Mouse (Mus musculus): Measurements from ENCODE around the gene Hist2h3c1. TPM values are rescaled to one million over a fixed set of nuclear protein-coding genes. Genes with fewer than 3 reads are reported as not detected.

Gene Hist2h3c1
- total and polyA plus RNA-seq, 2 experiments from 2014 or later: 0.32 TPM; not detected in 1

GRCm38 (mm10) chr3:96221640-96222038 is 24.8 kb upstream of the Hist2h3c1 start:
- peaks cover 4% of the 10 kb centered on the region; the same call in 1 of the 2 replicates for H3K4me1 ChIP-seq (ENCODE audit: insufficient read depth, low read length)
- 5% methylated on average over 9 of the region's 9 CpGs for WGBS
- H3K9ac ChIP-seq (replicated peaks; ENCODE audit: low read length, poor library complexity, severe bottlenecking): no peak overlapping the region; the same call in 1 of the 2 replicates
- H3K9me3 ChIP-seq (ENCODE audit: low read length): no peaks in the 10 kb centered on the region
- H3K27me3 ChIP-seq (ENCODE audit: insufficient read depth, low read length): no peaks in the 10 kb centered on the region
- peak overlapping the region; percentile 51 for H3K4me3 ChIP-seq (ENCODE audit: low read depth, low read length)
- H3K27ac ChIP-seq (ENCODE audit: low read depth, low read length): peak overlapping the region; percentile 91; the same call in 1 of the 2 replicates
- TF ChIP-seq CTCF (IDR thresholded peaks at IDR 0.05): no peak
- H3K4me2 ChIP-seq (ENCODE audit: low read depth, low read length, poor library complexity, severe bottlenecking): peak overlapping the region; percentile 64
- no peaks in the 10 kb centered on the region for H3K36me3 ChIP-seq (ENCODE audit: insufficient read depth, low read length)
- DNase-seq (ENCODE audit: low spot score) (no peak), ATAC-seq (ENCODE audit: low FRiP score) (no peak)

- no peaks in the 10 kb centered on the region for H3K27me3 ChIP-seq (ENCODE audit: insufficient read depth, low read length)
- no peaks in the 10 kb centered on the region for H3K36me3 ChIP-seq (ENCODE audit: insufficient read depth, low read length)
- H3K4me3 ChIP-seq (ENCODE audit: low read depth, low read length): no peak overlapping the region
- no peak overlapping the region for H3K27ac ChIP-seq (ENCODE audit: low read depth, low read length)
- TF ChIP-seq CTCF (IDR thresholded peaks at IDR 0.05): no peak
- no peak overlapping the region for H3K9ac ChIP-seq (replicated peaks; ENCODE audit: low read length, poor library complexity, severe bottlenecking)
- ATAC-seq (ENCODE audit: low FRiP score) (no peak), DNase-seq (ENCODE audit: low spot score) (no peak)
- no peaks in the 10 kb centered on the region for H3K9me3 ChIP-seq (ENCODE audit: low read length)
- 84% methylated on average over 4 of the region's 4 CpGs for WGBS
- H3K4me2 ChIP-seq (ENCODE audit: low read depth, low read length, poor library complexity, severe bottlenecking): peak overlapping the region; percentile 18; the same call in 1 of the 2 replicates
- H3K4me1 ChIP-seq (ENCODE audit: insufficient read depth, low read length): peaks cover 4% of the 10 kb centered on the region; the same call in 1 of the 2 replicates
Observed at GRCm38 (mm10) chr3:96222774-96223173, 23.7 kb upstream of the Hist2h3c1 start.

- Histone ChIP-seq H3K4me2 (ENCODE audit: low read depth, low read length, poor library complexity, severe bottlenecking) (no peak overlapping the region), H3K9ac (replicated peaks; ENCODE audit: low read length, poor library complexity, severe bottlenecking) (no peak overlapping the region), H3K36me3 (ENCODE audit: insufficient read depth, low read length) (no peaks in the 10 kb centered on the region), H3K9me3 (ENCODE audit: low read length) (no peaks in the 10 kb centered on the region), H3K27ac (ENCODE audit: low read depth, low read length) (no peak overlapping the region), H3K4me1 (ENCODE audit: insufficient read depth, low read length) (peaks cover 4% of the 10 kb centered on the region; the same call in 1 of the 2 replicates), H3K4me3 (ENCODE audit: low read depth, low read length) (no peak overlapping the region), H3K27me3 (ENCODE audit: insufficient read depth, low read length) (no peaks in the 10 kb centered on the region)
- no peak for TF ChIP-seq CTCF (IDR thresholded peaks at IDR 0.05)
- ATAC-seq (ENCODE audit: low FRiP score) (no peak), DNase-seq (ENCODE audit: low spot score) (no peak)
- 11% methylated on average over 2 of the region's 2 CpGs for WGBS
Observed at GRCm38 (mm10) chr3:96225421-96225820, 21.1 kb upstream of the Hist2h3c1 start.

- Histone ChIP-seq H3K36me3 (ENCODE audit: insufficient read depth, low read length) (no peaks in the 10 kb centered on the region), H3K9me3 (ENCODE audit: low read length) (no peaks in the 10 kb centered on the region), H3K4me1 (ENCODE audit: insufficient read depth, low read length) (peaks cover under 1% of the 10 kb centered on the region; the same call in 1 of the 2 replicates), H3K4me2 (ENCODE audit: low read depth, low read length, poor library complexity, severe bottlenecking) (no peak overlapping the region), H3K27ac (ENCODE audit: low read depth, low read length) (no peak overlapping the region), H3K9ac (replicated peaks; ENCODE audit: low read length, poor library complexity, severe bottlenecking) (no peak overlapping the region), H3K4me3 (ENCODE audit: low read depth, low read length) (no peak overlapping the region), H3K27me3 (ENCODE audit: insufficient read depth, low read length) (no peaks in the 10 kb centered on the region)
- no peak for DNase-seq (ENCODE audit: low spot score)
- WGBS: 74% methylated on average over 8 of the region's 8 CpGs
- ATAC-seq (ENCODE audit: low FRiP score): no peak
- TF ChIP-seq CTCF (IDR thresholded peaks at IDR 0.05): no peak
Observed at GRCm38 (mm10) chr3:96226695-96227648, 19.5 kb upstream of the Hist2h3c1 start.

GRCm38 (mm10) chr3:96228828-96229227 is 17.7 kb upstream of the Hist2h3c1 start:
- Histone ChIP-seq H3K9ac (replicated peaks; ENCODE audit: low read length, poor library complexity, severe bottlenecking) (no peak overlapping the region), H3K36me3 (ENCODE audit: insufficient read depth, low read length) (no peaks in the 10 kb centered on the region), H3K4me2 (ENCODE audit: low read depth, low read length, poor library complexity, severe bottlenecking) (no peak overlapping the region), H3K9me3 (ENCODE audit: low read length) (no peaks in the 10 kb centered on the region), H3K4me3 (ENCODE audit: low read depth, low read length) (no peak overlapping the region), H3K4me1 (ENCODE audit: insufficient read depth, low read length) (no peaks in the 10 kb centered on the region; the same call in 1 of the 2 replicates), H3K27me3 (ENCODE audit: insufficient read depth, low read length) (no peaks in the 10 kb centered on the region), H3K27ac (ENCODE audit: low read depth, low read length) (no peak overlapping the region)
- WGBS: 81% methylated on average over 2 of the region's 2 CpGs
- DNase-seq (ENCODE audit: low spot score) (no peak), ATAC-seq (ENCODE audit: low FRiP score) (no peak)
- no peak for TF ChIP-seq CTCF (IDR thresholded peaks at IDR 0.05)

- Histone ChIP-seq H3K4me2 (ENCODE audit: low read depth, low read length, poor library complexity, severe bottlenecking) (no peak overlapping the region), H3K27me3 (ENCODE audit: insufficient read depth, low read length) (no peaks in the 10 kb centered on the region), H3K9ac (replicated peaks; ENCODE audit: low read length, poor library complexity, severe bottlenecking) (no peak overlapping the region), H3K4me3 (ENCODE audit: low read depth, low read length) (no peak overlapping the region), H3K4me1 (ENCODE audit: insufficient read depth, low read length) (no peaks in the 10 kb centered on the region), H3K9me3 (ENCODE audit: low read length) (no peaks in the 10 kb centered on the region), H3K27ac (ENCODE audit: low read depth, low read length) (no peak overlapping the region), H3K36me3 (ENCODE audit: insufficient read depth, low read length) (no peaks in the 10 kb centered on the region)
- no peak for ATAC-seq (ENCODE audit: low FRiP score)
- 76% methylated on average over 2 of the region's 2 CpGs for WGBS
- no peak for TF ChIP-seq CTCF (IDR thresholded peaks at IDR 0.05)
- DNase-seq (ENCODE audit: low spot score): no peak
Observed at GRCm38 (mm10) chr3:96230404-96230803, 16.1 kb upstream of the Hist2h3c1 start.

Measured in midbrain, postnatal 0 days (tissue).